Mouse (Mus musculus) right cerebral cortex, postnatal 25 days (tissue): ENCODE data around the gene Bpi.

Experiments
- DNase-seq: peaks from one replicate; pipeline ENCODE4 v3.0.0; 2022

Bpi gene

DNA sequence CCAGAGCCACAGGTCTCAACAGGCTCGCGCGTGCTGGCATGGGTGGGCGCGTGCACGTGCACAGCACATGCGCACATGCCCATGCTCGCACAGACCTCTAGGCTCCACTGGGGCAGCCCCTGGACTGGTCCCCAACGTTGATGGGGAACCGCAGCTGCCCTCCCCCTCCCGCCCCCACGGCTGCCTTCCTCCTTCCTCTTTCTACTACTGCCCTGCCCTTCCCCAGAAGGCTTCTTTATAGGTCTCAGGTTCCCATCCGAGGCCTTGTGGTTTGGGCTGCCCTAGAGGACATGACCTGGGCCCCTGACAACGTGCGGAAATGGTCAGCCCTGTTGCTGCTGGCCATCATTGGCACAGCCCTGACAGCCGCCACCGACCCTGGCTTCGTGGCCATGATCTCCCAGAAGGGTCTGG is at the start of gene Bpi:
Gene Bpi, plus strand, starts transcription at position 90 of the 414 bp plus-strand sequence.
- no peak for DNase-seq

DNA sequence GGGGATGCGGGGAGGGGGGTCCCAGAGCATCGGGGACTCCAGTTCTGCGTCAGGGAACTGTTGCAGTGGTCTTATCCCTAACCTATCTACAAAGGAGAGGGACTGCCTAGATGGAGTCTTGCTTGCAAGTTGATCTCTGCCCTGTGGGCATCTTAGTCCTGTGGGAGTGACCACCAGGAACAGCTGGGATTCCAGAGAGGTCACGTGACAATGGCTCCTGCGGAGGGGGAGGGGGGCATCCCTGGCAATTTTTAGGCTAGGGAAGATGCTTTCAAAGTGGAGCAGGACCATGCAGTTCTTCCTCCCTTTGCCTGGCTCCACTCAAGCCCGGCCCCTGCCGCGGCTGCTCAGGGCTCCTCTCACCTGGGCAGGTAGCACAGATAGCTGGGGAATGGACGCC is 48.1 kb upstream of the Bpi start:
- no peak for DNase-seq

DNA sequence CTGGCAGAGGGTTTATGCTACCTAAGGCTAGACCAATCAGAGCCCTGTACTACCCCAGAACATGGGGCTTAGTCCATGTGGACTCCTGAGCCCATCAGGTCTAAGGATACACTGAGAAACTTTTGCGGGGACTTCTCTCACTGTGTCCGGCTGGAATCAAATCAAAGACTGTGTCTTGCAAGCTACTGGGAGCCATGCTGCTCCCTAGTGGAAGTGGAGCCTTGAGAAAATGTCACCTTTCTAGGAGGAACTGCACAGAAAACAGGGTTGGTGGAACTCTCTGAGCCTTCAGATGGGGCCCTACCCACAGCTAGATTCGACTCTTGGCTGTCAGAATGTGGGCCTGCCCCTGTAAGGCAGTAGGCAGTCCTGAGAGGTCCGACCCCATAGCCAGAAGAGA is 47.4 kb upstream of the Bpi start:
- no peak for DNase-seq

DNA sequence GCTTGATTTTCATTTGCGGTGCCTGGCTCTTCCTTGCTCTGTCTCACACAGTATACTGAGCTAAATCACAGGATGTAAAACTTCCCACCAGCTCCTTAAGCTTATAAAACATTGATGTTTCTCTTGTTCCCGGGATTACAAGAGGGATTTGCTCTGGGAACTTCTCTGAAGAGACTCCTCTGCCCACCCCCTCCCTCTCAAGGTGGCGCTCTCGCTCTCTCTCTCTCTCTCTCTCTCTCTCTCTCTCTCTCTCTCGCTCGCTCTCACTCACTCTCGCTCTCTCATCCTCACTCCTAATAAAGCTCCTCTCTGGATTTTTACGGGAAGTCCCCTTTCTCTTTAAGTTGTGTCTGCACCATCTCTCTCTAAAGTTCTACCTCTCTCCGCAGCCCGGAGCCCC is 46.9 kb upstream of the Bpi start:
- no peak for DNase-seq

GRCm38 (mm10) chr2:158211764-158212471 is 46.0 kb upstream of the Bpi start:
- no peak for DNase-seq

DNA sequence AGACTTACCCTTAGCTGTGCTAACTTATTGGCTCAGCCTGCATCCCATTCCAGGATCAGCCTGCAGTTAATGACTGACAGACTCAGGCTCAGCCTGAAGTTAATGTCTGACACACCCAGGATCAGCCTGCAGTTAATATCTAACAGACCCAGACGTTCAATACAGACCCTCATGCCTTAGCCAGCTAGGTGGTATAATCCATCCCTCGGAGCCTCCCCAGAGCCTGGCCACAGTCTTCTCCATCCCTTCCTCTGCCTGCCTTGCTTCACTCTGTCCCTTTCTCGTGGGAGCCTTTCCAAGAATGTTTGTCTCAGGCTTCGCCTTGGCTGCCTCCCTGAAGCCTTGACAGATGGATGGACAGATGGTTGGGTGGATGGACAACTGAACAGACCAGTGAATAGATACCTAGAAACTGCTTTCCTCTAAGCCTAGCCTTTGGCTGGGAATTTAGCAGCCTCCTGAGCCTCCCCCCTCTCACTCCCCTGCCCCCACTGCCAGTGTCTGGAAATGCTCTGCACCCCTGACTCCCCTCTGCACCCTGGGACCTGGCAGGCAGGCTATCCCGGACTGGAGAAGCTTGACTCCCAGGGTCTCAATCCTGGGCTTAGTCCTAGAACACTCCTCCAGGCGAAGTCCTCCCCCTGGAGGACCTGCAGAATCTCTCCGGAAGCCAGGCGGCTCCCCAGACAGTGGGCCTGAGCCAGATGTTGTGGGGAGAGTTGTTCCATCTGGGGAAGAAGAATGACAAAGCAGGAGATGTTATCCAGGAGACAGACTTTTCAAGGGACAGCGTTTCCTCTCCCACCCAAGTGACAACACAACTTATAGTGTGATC is 42.4 kb upstream of the Bpi start:
- no peak for DNase-seq

DNA sequence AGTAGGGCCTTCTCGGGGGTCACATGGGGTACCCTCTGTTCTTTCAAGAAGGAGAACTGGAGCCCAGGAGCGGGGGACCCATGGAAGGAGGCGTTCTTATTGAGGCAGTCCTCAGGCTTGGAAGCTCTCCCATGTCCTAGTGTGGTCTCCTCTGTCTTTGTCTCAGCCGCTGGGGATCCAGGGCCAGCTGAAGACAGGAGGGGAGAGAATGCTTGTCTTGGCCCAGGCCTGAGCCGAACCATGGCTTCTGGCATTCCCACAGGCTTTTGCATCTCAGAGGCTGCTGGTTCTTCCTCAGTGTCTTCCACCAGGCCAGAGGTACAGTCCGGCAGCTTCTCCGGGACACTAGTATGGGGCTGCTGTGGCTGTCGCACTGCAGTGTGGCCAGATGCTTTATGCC is 41.4 kb upstream of the Bpi start:
- no peak for DNase-seq

- no peak for DNase-seq
These were observed 38.3 kb upstream of the Bpi start for GRCm38 (mm10) chr2:158219562-158219961.

- DNase-seq: no peak
These were observed 36.3 kb upstream of the Bpi start for GRCm38 (mm10) chr2:158221446-158222084.

DNA sequence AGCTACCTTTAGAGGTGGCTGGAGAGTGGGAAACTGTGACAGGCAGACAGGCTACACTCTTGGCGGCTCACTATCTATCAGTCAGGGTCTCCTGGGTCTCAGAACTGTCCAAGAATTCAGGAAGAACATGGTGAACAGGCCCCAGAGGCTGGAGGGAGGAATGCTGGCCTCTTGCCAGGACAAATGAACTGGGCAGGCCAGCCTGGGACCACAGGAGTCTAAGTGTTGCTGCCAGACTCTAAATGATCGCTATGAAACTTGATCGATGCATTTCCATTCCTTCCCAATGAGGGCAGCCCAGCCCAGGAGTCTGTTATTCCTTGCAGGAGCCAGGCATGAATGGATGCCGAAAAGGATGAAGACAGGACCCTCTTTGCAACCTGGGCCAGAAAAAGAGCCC is 35.2 kb upstream of the Bpi start:
- no peak for DNase-seq

DNA sequence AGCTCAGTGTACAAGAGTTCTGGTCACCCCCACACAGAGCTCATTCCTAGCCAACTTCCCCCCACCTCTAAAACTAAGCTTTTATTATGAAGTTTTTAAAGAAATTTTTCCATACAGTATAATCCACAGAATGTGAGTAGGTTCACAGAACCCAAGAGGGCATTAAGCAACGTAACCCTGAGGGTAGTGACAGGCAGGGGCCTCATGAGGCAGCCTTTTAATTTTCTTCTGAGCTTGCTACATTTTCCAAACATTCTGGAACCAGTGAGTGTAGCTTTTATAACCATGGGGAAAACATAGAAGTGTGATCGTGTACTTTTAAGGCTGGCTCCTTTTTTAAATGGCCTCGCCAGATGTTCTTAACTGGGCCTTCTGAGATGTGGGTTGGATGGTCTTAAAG is 34.4 kb upstream of the Bpi start:
- no peak for DNase-seq

GRCm38 (mm10) chr2:158225301-158225700 is 32.6 kb upstream of the Bpi start:
- DNase-seq: no peak

GRCm38 (mm10) chr2:158228670-158229502 is 29.0 kb upstream of the Bpi start, which contains the start of gene D630003M21Rik:
Gene D630003M21Rik (minus strand): TSS chr2:158229222.
- DNase-seq: no peak

DNA sequence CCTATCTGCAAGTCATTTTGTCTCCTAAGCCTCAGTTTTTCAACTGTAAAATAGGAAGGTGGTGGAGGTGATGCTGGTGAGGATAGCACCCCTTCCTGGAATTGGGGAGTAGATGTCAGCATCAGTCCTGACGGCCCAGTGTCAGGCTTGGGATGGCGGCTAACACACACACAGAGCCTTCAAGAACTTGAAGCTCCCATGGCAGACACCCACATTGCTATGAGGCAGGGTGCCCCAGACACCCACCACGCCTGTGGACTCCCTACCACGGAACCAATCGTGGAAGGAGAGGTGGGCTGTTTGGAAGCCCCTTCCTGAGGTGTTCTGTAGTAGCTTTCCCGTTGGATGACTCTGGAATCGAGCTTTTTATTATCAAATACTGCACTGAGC is 28.4 kb upstream of the Bpi start:
- DNase-seq: no peak

GRCm38 (mm10) chr2:158230617-158231016 is 27.3 kb upstream of the Bpi start:
- no peak for DNase-seq

DNA sequence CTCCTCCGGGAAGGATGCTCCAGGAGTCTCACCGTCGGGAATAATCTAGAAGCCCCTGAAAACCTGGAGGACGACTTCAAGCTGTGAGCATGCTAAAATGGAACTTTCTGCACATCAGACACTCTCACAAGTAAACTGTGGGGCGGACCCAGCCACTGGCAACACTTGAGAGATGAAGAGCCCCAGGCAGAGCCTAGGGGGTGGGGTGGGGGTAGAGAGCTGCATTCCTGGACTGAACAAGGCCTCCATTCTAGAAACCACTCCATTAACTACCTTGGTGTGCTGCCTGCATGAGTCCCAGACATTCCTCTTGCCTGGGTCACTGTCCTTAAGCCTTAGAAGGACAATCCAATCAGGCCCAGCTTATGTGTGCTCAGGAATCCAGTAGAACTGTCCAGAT is 26.8 kb upstream of the Bpi start:
- no peak for DNase-seq

DNA sequence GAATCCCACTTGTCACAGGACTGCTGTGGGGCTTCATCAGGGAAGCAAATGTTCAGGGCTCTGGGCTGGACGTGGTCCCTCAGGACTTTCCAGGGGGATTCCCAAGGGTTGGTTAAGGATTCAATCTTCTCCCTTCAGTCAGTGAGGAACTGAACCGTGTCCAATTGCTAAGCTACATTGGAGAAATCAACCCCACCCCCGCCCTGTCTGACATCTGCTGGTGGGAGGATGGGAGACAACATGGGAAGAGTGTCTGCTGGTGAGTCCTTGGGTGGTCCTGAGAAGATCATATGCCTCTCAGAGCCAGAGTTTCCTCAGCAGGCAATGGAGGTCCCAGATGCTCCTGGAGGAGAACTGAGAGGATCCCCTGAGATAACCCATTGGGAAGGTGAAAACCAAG is 25.5 kb upstream of the Bpi start:
- DNase-seq: no peak

GRCm38 (mm10) chr2:158233106-158233505 is 24.8 kb upstream of the Bpi start:
- no peak for DNase-seq

DNA sequence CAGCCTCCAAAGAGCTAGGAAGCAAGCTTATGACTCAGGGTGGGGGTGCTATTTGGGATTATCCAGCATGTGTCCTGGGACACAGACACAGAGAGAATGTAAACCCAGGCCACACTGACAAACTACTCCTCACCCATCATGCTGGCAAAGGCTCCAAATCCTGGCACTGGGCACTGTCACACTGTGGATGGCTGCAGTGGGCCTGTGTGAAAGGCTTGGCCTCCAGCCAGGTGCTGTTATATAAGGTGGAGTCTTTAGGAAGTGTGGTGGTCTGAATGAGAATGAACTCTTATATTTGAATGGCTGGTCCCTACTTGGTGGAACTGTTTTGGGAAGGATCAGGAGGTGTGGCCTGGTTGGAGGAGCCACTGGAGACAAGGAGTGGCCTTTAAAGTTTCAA is 21.2 kb upstream of the Bpi start:
- DNase-seq: no peak

GRCm38 (mm10) chr2:158238101-158238500 is 19.8 kb upstream of the Bpi start:
- DNase-seq: no peak

GRCm38 (mm10) chr2:158241126-158241738 is 16.7 kb upstream of the Bpi start:
- no peak for DNase-seq

- peak; percentile 57 for DNase-seq
These were observed 15.6 kb upstream of the Bpi start for GRCm38 (mm10) chr2:158242170-158242896.
